Mouse (Mus musculus) midbrain, postnatal 0 days (tissue): ENCODE data around the gene Dnm2. TPM values are rescaled to one million over a fixed set of nuclear protein-coding genes. Genes with fewer than 3 reads are reported as not detected.
"Not testable (repeated sequence)": the region's sequence is repeated elsewhere in the genome, so short reads cannot be mapped to it uniquely, and the experiment has no call there.

Experiments
- ATAC-seq: fragments of 200-750 bp; cut with Nextera tagmentation; 2 replicates; pipeline ENCODE4 v1.8.0; 2017; ENCODE audit warnings: moderate number of reproducible peaks, mild to moderate bottlenecking, moderate TSS enrichment, moderate library complexity; ENCODE audit not compliant: low FRiP score
- DNase-seq: peaks from one replicate; pipeline ENCODE4 v3.0.0-alpha.2; 2015; ENCODE audit warnings: low spot score
- H3K27ac ChIP-seq: fragments of 300-500 bp; sonication (generic); 2 replicates; pipeline ENCODE4 v1.5.1; 2014; ENCODE audit warnings: low read depth, mild to moderate bottlenecking, low read length, mixed read lengths
- H3K27me3 ChIP-seq: fragments of 300-500 bp; sonication (generic); 2 replicates; pipeline ENCODE4 v1.6.1; 2014; ENCODE audit warnings: low read length, control low read depth, mixed read lengths; ENCODE audit not compliant: insufficient read depth
- H3K36me3 ChIP-seq: fragments of 300-500 bp; sonication (generic); 2 replicates; pipeline ENCODE4 v1.6.1; 2014; ENCODE audit warnings: low read length, control low read depth, mixed read lengths; ENCODE audit not compliant: insufficient read depth
- H3K4me1 ChIP-seq: fragments of 300-500 bp; sonication (generic); 2 replicates; pipeline ENCODE4 v1.6.1; 2014; ENCODE audit warnings: mild to moderate bottlenecking, control low read depth, antibody characterized with exemption, low read length, mixed read lengths; ENCODE audit not compliant: insufficient read depth
- H3K4me2 ChIP-seq: fragments of 300-500 bp; sonication (generic); 2 replicates; pipeline ENCODE4 v1.6.1; 2014; ENCODE audit warnings: low read depth, mild to moderate bottlenecking, low read length, mixed read lengths; ENCODE audit not compliant: poor library complexity, severe bottlenecking
- H3K4me3 ChIP-seq: fragments of 300-500 bp; sonication (generic); 2 replicates; pipeline ENCODE4 v1.5.1; 2014; ENCODE audit warnings: low read depth, mild to moderate bottlenecking, low read length, moderate library complexity
- H3K9ac ChIP-seq: fragments of 300-500 bp; sonication (generic); replicated peaks from 2 replicates; pipeline ENCODE4 v1.6.1; 2014; ENCODE audit warnings: mild to moderate bottlenecking, low read length, moderate library complexity, mixed read lengths; ENCODE audit not compliant: poor library complexity, severe bottlenecking
- H3K9me3 ChIP-seq: fragments of 300-500 bp; sonication (generic); 2 replicates; pipeline ENCODE4 v1.6.1; 2016; ENCODE audit warnings: low read length, control low read depth
- CTCF ChIP-seq: IDR thresholded peaks from 2 replicates; pipeline ENCODE4 v1.5.1; 2016; ENCODE audit warnings: antibody characterized with exemption, mild to moderate bottlenecking
- WGBS: fragments of 180-500 bp; shearing (Covaris S2); extraction: QIAGEN DNeasy Blood & Tissue Kit; methylation state at CpG from one replicate; pipeline ENCODE4 v1.1.7; 2014; 5-methylcytosine and 5-hydroxymethylcytosine counted together
- polyA plus RNA-seq: library from polyadenylated mRNA; unstranded; fragments of >200 nt; fragmentation: Nextera tagmentation; extraction: Ambion mirVana; gene quantifications from 2 replicates; pipeline ENCODE4 v1.2.1, GENCODE M21; 2015
- total RNA-seq: library from RNA; depleted of rRNA; stranded (reverse); fragments of >200 nt; gene quantifications from 2 replicates; pipeline ENCODE4 v1.2.3, GENCODE M21; 2014

Gene Dnm2
- total and polyA plus RNA-seq, 2 experiments from 2014 or later, result 59.2 to 69.2 TPM

DNA sequence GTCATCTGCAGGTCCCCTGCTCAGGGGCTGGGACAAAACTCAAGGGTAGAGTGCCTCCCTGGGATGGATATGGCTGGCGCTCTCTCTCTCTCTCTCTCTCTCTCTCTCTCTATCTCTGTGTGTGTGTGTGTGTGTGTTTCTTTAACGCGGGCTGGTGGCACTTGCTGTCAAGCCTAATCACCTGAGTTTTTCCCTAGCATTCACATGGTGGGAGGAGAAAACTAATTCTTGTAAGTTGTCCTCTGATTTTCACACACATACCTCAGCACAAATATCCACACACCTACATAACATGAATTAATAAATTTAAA, 101.9 kb downstream of the Dnm2 start:
- no peaks in the 10 kb centered on the region for H3K9me3 ChIP-seq
- 91% methylated on average over 3 of the region's 3 CpGs for WGBS
- H3K4me1 ChIP-seq, result no peaks in the 10 kb centered on the region
- no peak for TF ChIP-seq CTCF
- no peak for ATAC-seq
- H3K9ac ChIP-seq, result no peak overlapping the region
- no peak for DNase-seq
- no peak overlapping the region for H3K27ac ChIP-seq
- no peak overlapping the region for H3K4me2 ChIP-seq
- no peak overlapping the region for H3K4me3 ChIP-seq
- H3K27me3 ChIP-seq, result no peaks in the 10 kb centered on the region
- H3K36me3 ChIP-seq, result no peaks in the 10 kb centered on the region

DNA sequence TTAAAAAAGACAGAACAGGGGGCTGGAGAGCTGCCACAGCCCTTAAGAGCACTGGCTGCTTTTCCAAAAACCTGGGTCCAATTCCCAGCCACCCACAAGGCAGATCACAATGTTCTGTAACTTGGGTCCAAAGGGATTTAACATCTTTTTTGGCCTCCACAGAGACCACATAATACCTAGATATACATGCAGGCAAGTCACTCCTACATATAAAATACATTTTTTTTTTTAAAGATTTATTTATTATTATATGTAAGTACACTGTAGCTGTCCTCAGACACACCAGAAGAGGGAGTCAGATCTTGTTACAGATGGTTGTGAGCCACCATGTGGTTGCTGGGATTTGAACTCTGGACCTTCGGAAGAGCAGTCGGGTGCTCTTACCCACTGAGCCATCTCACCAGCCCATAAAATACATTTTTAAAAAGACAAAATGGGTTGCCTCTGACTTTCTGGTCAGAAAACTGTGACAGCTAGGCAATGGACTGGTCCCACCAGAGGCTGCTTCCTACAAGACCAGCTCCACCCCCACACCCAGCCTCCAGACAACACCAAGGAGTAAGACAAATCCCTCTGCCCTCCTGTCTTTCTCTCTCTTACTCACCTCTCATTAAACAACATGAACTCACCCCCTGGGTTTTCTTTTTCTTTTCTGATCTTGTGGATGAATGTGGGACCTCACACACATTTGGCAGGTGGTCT, 102.5 kb downstream of the Dnm2 start:
- Histone ChIP-seq H3K27ac (no peak overlapping the region), H3K4me1 (no peaks in the 10 kb centered on the region), H3K27me3 (no peaks in the 10 kb centered on the region), H3K9me3 (no peaks in the 10 kb centered on the region), H3K4me2 (no peak overlapping the region), H3K4me3 (no peak overlapping the region), H3K36me3 (no peaks in the 10 kb centered on the region), H3K9ac (no peak overlapping the region)
- no peak for TF ChIP-seq CTCF
- DNase-seq (no peak), ATAC-seq (no peak)
- WGBS, result 95% methylated on average over 2 of the region's 2 CpGs

DNA sequence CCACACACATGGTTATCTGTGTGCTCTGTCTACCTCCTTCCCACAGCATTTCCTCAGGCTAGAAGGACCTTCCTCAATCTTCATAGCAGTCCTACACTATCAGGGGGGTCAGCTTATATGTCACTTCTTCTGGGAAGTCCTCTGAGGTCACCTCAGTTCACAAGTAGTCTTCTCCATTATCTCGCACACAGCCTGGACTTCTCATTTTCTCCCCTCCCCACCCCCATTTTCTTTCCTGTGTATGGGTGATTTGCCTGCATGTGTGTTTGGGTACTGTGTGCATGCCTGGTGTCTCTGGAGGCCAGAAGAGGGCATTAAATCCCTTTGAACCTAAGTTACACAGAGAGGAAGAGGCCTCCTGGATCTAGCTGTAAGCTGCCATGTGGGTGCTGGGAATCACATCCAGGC, 103.2 kb downstream of the Dnm2 start:
- Histone ChIP-seq H3K9me3 (no peaks in the 10 kb centered on the region), H3K9ac (no peak overlapping the region), H3K27me3 (no peaks in the 10 kb centered on the region), H3K4me2 (no peak overlapping the region), H3K4me3 (no peak overlapping the region), H3K36me3 (no peaks in the 10 kb centered on the region), H3K4me1 (no peaks in the 10 kb centered on the region), H3K27ac (no peak overlapping the region)
- TF ChIP-seq CTCF, result no peak
- no peak for ATAC-seq
- WGBS, result 64% methylated on average over 1 of the region's 1 CpGs
- no peak for DNase-seq

DNA sequence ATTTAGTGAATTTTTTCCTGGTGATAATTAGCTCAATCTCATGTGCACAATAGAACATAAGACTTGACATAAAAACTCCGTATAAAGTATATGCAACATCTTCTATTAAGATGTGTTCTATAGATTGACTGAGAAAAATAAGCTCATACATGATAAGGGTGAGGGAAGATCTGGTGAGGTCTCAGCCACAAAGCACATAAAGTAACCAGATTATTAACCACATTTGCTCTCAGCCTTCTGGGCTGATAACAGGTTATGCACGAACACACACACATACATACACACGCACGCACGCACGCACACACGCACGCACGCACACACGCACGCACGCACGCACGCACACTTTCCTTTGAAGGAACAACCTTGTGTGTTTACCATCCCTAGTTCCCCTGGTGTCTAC, 111.8 kb downstream of the Dnm2 start:
- DNase-seq (no peak), ATAC-seq (no peak)
- no peaks in the 10 kb centered on the region for H3K36me3 ChIP-seq
- no peak overlapping the region for H3K27ac ChIP-seq
- H3K27me3 ChIP-seq, result no peaks in the 10 kb centered on the region
- H3K9me3 ChIP-seq, result no peaks in the 10 kb centered on the region
- WGBS, result 96% methylated on average over 14 of the region's 14 CpGs
- H3K4me3 ChIP-seq, result no peak overlapping the region
- H3K4me1 ChIP-seq, result no peaks in the 10 kb centered on the region
- no peak overlapping the region for H3K4me2 ChIP-seq
- TF ChIP-seq CTCF, result no peak
- no peak overlapping the region for H3K9ac ChIP-seq

DNA sequence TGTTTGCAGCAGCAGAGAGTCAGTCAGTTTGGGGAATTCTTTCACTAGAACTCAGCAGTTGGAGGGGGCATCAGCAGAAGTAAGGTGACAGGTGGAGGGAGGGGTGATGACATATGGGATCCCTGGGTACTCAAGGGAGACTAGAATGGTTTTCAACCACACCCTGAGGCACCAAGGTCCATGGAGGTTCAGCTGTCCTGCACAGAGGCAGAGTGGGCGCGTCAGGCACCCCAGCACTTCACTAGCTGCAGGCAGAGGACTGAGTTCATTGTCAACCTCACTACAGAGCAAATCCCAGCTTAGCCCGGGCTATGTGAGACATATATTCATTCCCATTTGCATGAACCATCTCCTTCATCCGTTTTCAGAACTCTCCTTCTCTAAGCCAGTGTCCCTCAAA, 112.3 kb downstream of the Dnm2 start:
- Histone ChIP-seq H3K4me3 (no peak overlapping the region), H3K9ac (no peak overlapping the region), H3K27ac (no peak overlapping the region), H3K36me3 (no peaks in the 10 kb centered on the region), H3K27me3 (no peaks in the 10 kb centered on the region), H3K9me3 (no peaks in the 10 kb centered on the region), H3K4me2 (no peak overlapping the region), H3K4me1 (no peaks in the 10 kb centered on the region)
- DNase-seq (no peak), ATAC-seq (no peak)
- no peak for TF ChIP-seq CTCF
- WGBS, result 81% methylated on average over 4 of the region's 4 CpGs

DNA sequence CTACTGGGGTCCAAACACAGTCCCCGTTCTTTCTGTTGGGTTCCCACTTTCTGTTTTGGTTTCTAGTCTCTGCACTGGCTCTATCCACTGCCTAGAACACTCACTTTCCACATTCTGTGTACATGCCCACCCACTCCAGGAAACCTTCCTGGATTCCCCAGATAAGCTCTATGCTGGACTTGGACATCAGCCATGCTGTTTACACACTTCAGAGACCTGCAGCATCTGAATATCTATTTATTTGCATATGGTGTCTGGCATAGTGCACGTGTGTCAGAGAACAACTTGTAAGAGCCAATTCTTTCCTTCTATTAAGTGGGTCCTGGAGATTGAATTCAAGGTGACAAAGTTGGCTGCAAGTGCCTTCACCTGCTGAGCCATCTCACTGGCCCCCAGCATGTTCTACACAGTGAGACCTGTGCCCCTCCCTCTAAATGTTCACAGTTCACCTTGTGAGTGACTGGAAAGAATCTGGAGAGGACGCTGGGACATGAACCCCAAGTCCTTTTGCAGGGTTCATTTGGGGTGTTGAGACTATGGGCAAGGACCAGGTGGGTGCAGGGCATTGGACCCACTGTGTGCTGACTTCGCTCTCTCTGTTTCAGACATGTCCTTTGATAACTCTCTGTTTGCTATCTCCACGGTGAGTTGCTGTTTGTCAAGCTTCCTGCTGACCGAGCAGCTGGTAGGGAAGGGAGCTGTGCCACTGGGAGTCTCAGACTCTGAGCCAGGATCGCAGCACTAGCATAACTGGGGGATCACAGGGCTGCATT, 115.5 kb downstream of the Dnm2 start:
- H3K4me3 ChIP-seq, result no peak overlapping the region
- no peaks in the 10 kb centered on the region for H3K36me3 ChIP-seq
- no peak for DNase-seq
- H3K4me1 ChIP-seq, result no peaks in the 10 kb centered on the region
- no peaks in the 10 kb centered on the region for H3K9me3 ChIP-seq
- no peak for TF ChIP-seq CTCF
- no peak; the same call in 1 of the 2 replicates for ATAC-seq
- H3K27me3 ChIP-seq, result no peaks in the 10 kb centered on the region
- no peak overlapping the region for H3K9ac ChIP-seq
- H3K4me2 ChIP-seq, result no peak overlapping the region
- WGBS, result 82% methylated on average over 7 of the region's 7 CpGs
- H3K27ac ChIP-seq, result no peak overlapping the region

DNA sequence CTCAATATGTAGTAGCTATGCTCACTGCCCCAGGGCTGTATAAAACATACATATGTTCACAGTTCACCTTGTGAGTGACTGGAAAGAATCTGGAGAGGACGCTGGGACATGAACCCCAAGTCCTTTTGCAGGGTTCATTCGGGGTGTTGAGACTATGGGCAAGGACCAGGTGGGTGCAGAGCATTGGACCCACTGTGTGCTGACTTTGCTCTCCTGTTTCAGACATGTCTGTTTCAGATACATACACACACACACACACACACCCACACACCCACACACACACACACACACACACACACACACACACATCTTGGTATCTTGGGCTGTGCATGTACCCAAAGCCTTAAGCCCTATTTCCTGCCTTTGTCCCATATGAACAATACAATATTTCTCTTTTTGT, 117.3 kb downstream of the Dnm2 start:
- H3K4me1 ChIP-seq, H3K36me3 ChIP-seq, DNase-seq, H3K9ac ChIP-seq, H3K27me3 ChIP-seq, ATAC-seq, H3K4me2 ChIP-seq, H3K9me3 ChIP-seq, H3K27ac ChIP-seq, H3K4me3 ChIP-seq: not testable (repeated sequence)
- WGBS, result 88% methylated on average over 2 of the region's 2 CpGs
